10 mouse cellular contexts compared by ENCODE assay signal in genomic region chr1:191073001-191073400, GRCm38 (mm10). TPM values are rescaled to one million over a fixed set of nuclear protein-coding genes. Genes with fewer than 3 reads are reported as not detected.
A peak's percentile ranks its signal among the peaks of the same experiment; 100 is the strongest.
DNase-seq lines count a peak whose midpoint lies in the region; ATAC-seq and TF ChIP-seq lines count a peak whose summit lies in the region.
"Had no signal": no experiment of that assay in that cellular context is flagged by ENCODE, and none has a peak within 500 bp of the region (broad histone marks: within the 10 kb centered on the region; RNA-seq: fewer than 3 reads in every experiment).

No protein-coding gene starts in this region.

- 0 out of 2 replicates have a peak, but pooled peaks have one; percentile 32 for TF ChIP-seq EP300 in heart, adult 2 months (IDR thresholded peaks at IDR 0.05; ENCODE audit: insufficient read depth, low read depth, low read length)
- peak; percentile 71 for TF ChIP-seq EP300 in CH12.LX (IDR thresholded peaks at IDR 0.05; ENCODE audit: low read length)
- TF ChIP-seq EP300 in stomach, postnatal 0 days (optimal IDR thresholded peaks at IDR 0.05): no peak

- H3K36me3 ChIP-seq in heart, adult 2 months (ENCODE audit: control insufficient read depth, insufficient read depth, low read length): no peaks in the 10 kb centered on the region
- peaks cover 44% of the 10 kb centered on the region for H3K36me3 ChIP-seq in heart, embryonic 11.5 days (ENCODE audit: control insufficient read depth, insufficient read depth, low read length)
- peaks cover 63 to 98% of the 10 kb centered on the region in 2 experiments for H3K36me3 ChIP-seq in CH12.LX (replicated peaks in 1 of 2; ENCODE audit: control insufficient read depth in 1 of 2, insufficient read depth in 1 of 2, low read length in 1 of 2)
- H3K36me3 ChIP-seq in stomach, postnatal 0 days (ENCODE audit: control insufficient read depth, insufficient read depth, low read length): peaks cover 8% of the 10 kb centered on the region
- H3K36me3 ChIP-seq in forebrain, embryonic 11.5 days (ENCODE audit: control insufficient read depth, insufficient read depth, low read length): peaks cover 10% of the 10 kb centered on the region; the same call in 1 of the 2 replicates

- H3K4me1 ChIP-seq in heart, adult 2 months (ENCODE audit: control insufficient read depth, insufficient read depth, low read length): peaks cover 1% of the 10 kb centered on the region; the same call in 1 of the 2 replicates
- H3K4me1 ChIP-seq in heart, embryonic 11.5 days (ENCODE audit: control insufficient read depth, insufficient read depth, low read length): no peaks in the 10 kb centered on the region
- peaks cover 19 to 46% of the 10 kb centered on the region in 2 experiments for H3K4me1 ChIP-seq in CH12.LX (ENCODE audit: control insufficient read depth in 1 of 2, insufficient read depth in 2 of 2)
- H3K4me1 ChIP-seq in stomach, postnatal 0 days (replicated peaks; ENCODE audit: control insufficient read depth, insufficient read depth): no peaks in the 10 kb centered on the region
- H3K4me1 ChIP-seq in forebrain, embryonic 11.5 days (replicated peaks; ENCODE audit: control insufficient read depth, insufficient read depth, low read length): no peaks in the 10 kb centered on the region
- no peaks in the 10 kb centered on the region for H3K4me1 ChIP-seq in cerebellum, adult 2 months (ENCODE audit: control insufficient read depth, insufficient read depth, low read length)

- H3K4me3 ChIP-seq in heart, adult 2 months: no peak overlapping the region
- H3K4me3 ChIP-seq in heart, embryonic 11.5 days (ENCODE audit: low read depth, low read length): no peak overlapping the region
- H3K4me3 ChIP-seq in CH12.LX (replicated peaks in 1 of 3; ENCODE audit: low read depth in 2 of 3, low read length in 2 of 3, poor library complexity in 1 of 3): no peak overlapping the region
- no peak overlapping the region for H3K4me3 ChIP-seq in stomach, postnatal 0 days (ENCODE audit: low read depth, low read length)
- no peak overlapping the region for H3K4me3 ChIP-seq in forebrain, embryonic 11.5 days (ENCODE audit: low read depth, low read length)
- H3K4me3 ChIP-seq in cerebellum, adult 2 months (replicated peaks; ENCODE audit: insufficient read depth, low read depth, low read length): no peak overlapping the region
- H3K4me3 ChIP-seq: erythroblast, embryonic 14.5 days; megakaryocyte, embryonic 14.5 days had no signal

- 28% methylated on average over 6 of the region's 6 CpGs for WGBS in heart, adult 2 months
- WGBS in heart, embryonic 11.5 days (ENCODE audit: insufficient replicate concordance): 82% methylated on average over 6 of the region's 6 CpGs
- 55% methylated on average over 6 of the region's 6 CpGs for WGBS in stomach, postnatal 0 days
- WGBS in forebrain, embryonic 11.5 days: 84% methylated on average over 6 of the region's 6 CpGs
- WGBS in cerebellum, adult 2 months: 38% methylated on average over 6 of the region's 6 CpGs

- no peak for TF ChIP-seq RAD21 in CH12.LX (IDR thresholded peaks at IDR 0.05; ENCODE audit: low read depth, low read length)

- H3K27me3 ChIP-seq in heart, adult 2 months (ENCODE audit: control insufficient read depth, insufficient read depth, low read length): no peaks in the 10 kb centered on the region
- no peaks in the 10 kb centered on the region for H3K27me3 ChIP-seq in heart, embryonic 11.5 days (ENCODE audit: control insufficient read depth, insufficient read depth, low read length)
- H3K27me3 ChIP-seq in CH12.LX (replicated peaks): no peaks in the 10 kb centered on the region
- H3K27me3 ChIP-seq in stomach, postnatal 0 days (ENCODE audit: control insufficient read depth, insufficient read depth, low read length): no peaks in the 10 kb centered on the region
- H3K27me3 ChIP-seq in forebrain, embryonic 11.5 days (ENCODE audit: control insufficient read depth, insufficient read depth, low read length): no peaks in the 10 kb centered on the region
- H3K27me3 ChIP-seq in cerebellum, adult 2 months (ENCODE audit: control insufficient read depth, insufficient read depth, low read length): no peaks in the 10 kb centered on the region
- H3K27me3 ChIP-seq: megakaryocyte, embryonic 14.5 days had no signal

- H3K4me2 ChIP-seq in heart, embryonic 11.5 days: no peak overlapping the region
- peak overlapping the region; percentile 64 for H3K4me2 ChIP-seq in CH12.LX (ENCODE audit: insufficient read depth, low read depth, poor library complexity, severe bottlenecking)
- no peak overlapping the region for H3K4me2 ChIP-seq in stomach, postnatal 0 days (replicated peaks; ENCODE audit: low read depth)
- H3K4me2 ChIP-seq in forebrain, embryonic 11.5 days (ENCODE audit: low read depth, low read length, severe bottlenecking): no peak overlapping the region

- intact Hi-C loops in heart, adult 2 months (cut with DNase I): no loop called here

- no peak for TF ChIP-seq POLR2A in heart, adult 2 months (IDR thresholded peaks at IDR 0.05; ENCODE audit: insufficient read depth, low read depth, low read length)
- no peak for TF ChIP-seq POLR2A in CH12.LX (IDR thresholded peaks at IDR 0.05; ENCODE audit: low read depth, low read length)
- TF ChIP-seq POLR2A in cerebellum, adult 2 months (IDR thresholded peaks at IDR 0.05; ENCODE audit: borderline replicate concordance, insufficient read depth, low read length): no peak

- no peak overlapping the region for H3K9ac ChIP-seq in heart, adult 2 months (ENCODE audit: low read depth, low read length)
- H3K9ac ChIP-seq in heart, embryonic 11.5 days (ENCODE audit: low read depth, low read length): no peak overlapping the region
- peak overlapping the region; percentile 44; the same call in 1 of the 2 replicates for H3K9ac ChIP-seq in CH12.LX (ENCODE audit: insufficient read depth, low read depth)
- no peak overlapping the region for H3K9ac ChIP-seq in stomach, postnatal 0 days (ENCODE audit: low read length)
- H3K9ac ChIP-seq in forebrain, embryonic 11.5 days (ENCODE audit: low read length): no peak overlapping the region

- in situ Hi-C loops in CH12.LX (cut with MboI; ENCODE audit: low pct_ligation_motif_present, low pct_unique_long_range_greater_than_20kb, low sequenced_read_pairs): no loop called here

- dilution Hi-C loops in CH12.LX (cut with MboI; ENCODE audit: extremely low pct_ligation_motif_present, extremely low pct_unique_long_range_greater_than_20kb, low sequenced_read_pairs): no loop called here

- H3K9me3 ChIP-seq in heart, embryonic 11.5 days (replicated peaks; ENCODE audit: control insufficient read depth, low read length): no peaks in the 10 kb centered on the region
- H3K9me3 ChIP-seq in CH12.LX (replicated peaks; ENCODE audit: low read length): peaks cover 2% of the 10 kb centered on the region
- no peaks in the 10 kb centered on the region for H3K9me3 ChIP-seq in stomach, postnatal 0 days (ENCODE audit: control insufficient read depth, low read length)
- no peaks in the 10 kb centered on the region for H3K9me3 ChIP-seq in forebrain, embryonic 11.5 days (ENCODE audit: control insufficient read depth, low read length)

- ATAC-seq in heart, embryonic 11.5 days (replicated peaks; ENCODE audit: insufficient number of reproducible peaks, low FRiP score, low TSS enrichment): no peak
- peak; percentile 33; the same call in 1 of the 2 replicates for ATAC-seq in stomach, postnatal 0 days (ENCODE audit: low FRiP score, low TSS enrichment)
- ATAC-seq in forebrain, embryonic 11.5 days (replicated peaks; ENCODE audit: low FRiP score): no peak

- peak overlapping the region; percentile 6; the same call in 1 of the 2 replicates for H3K27ac ChIP-seq in heart, adult 2 months
- no peak overlapping the region for H3K27ac ChIP-seq in heart, embryonic 11.5 days (ENCODE audit: low read depth, low read length)
- H3K27ac ChIP-seq in CH12.LX (ENCODE audit: insufficient read depth, low read depth): peak overlapping the region; percentile 97
- H3K27ac ChIP-seq in stomach, postnatal 0 days (replicated peaks): peak overlapping the region; percentile 30; the same call in 1 of the 2 replicates
- H3K27ac ChIP-seq in forebrain, embryonic 11.5 days (ENCODE audit: low read depth, low read length): no peak overlapping the region
- H3K27ac ChIP-seq in cerebellum, adult 2 months (ENCODE audit: insufficient read depth, low read length): no peak overlapping the region

- no peaks in the 10 kb centered on the region for H3K79me2 ChIP-seq in heart, adult 2 months (replicated peaks; ENCODE audit: control insufficient read depth, insufficient read depth, low read length)
- peaks cover 10% of the 10 kb centered on the region for H3K79me2 ChIP-seq in CH12.LX (replicated peaks; ENCODE audit: control insufficient read depth, extremely low read depth, insufficient read depth, poor library complexity, severe bottlenecking)

- no peak for TF ChIP-seq CTCF in heart, adult 2 months (IDR thresholded peaks at IDR 0.05)
- TF ChIP-seq CTCF in CH12.LX (conservative IDR thresholded peaks at IDR 0.05 in 1 of 2, IDR thresholded peaks at IDR 0.05 in 1 of 2; ENCODE audit: low read depth in 2 of 2, low read length in 2 of 2): no peak
- no peak for TF ChIP-seq CTCF in stomach, postnatal 0 days (IDR thresholded peaks at IDR 0.05; ENCODE audit: low read depth)
- TF ChIP-seq CTCF in cerebellum, adult 2 months (IDR thresholded peaks at IDR 0.05; ENCODE audit: borderline replicate concordance, insufficient read depth, low read depth, low read length): no peak

- peak in 1 of 2 experiments; percentile 76 for DNase-seq in heart, adult 2 months
- DNase-seq in CH12.LX (ENCODE audit: extremely low read depth): peak; percentile 47
- peak; percentile 27 for DNase-seq in gastrocnemius, postnatal 25 days
- peak; percentile 90 to 93 for DNase-seq in kidney, postnatal 36 days
- no peak for DNase-seq in stomach, postnatal 0 days (ENCODE audit: low spot score)
- DNase-seq in forebrain, embryonic 11.5 days (ENCODE audit: low spot score): no peak
- DNase-seq in cerebellum, adult 2 months: no peak

RNA-seq across cellular contexts. Expression of gene Nsl1, which starts 10.2 kb away (rescaled TPM):
- total RNA-seq in heart, adult 2 months (2021): under 1 TPM; 0.16 to 0.18 TPM
- polyA plus RNA-seq in heart, adult 2 months (2012; rRNA removed): 0.18 and 0.20 TPM in 2 replicates
- polyA plus RNA-seq in heart, embryonic 11.5 days (2014; fragmentation: Nextera tagmentation; extraction: Ambion mirVana): 12.7 and 14.0 TPM in 2 replicates
- 17.4 and 17.9 TPM in 2 replicates for total RNA-seq in CH12.LX (2012; rRNA removed)
- 24.9 and 27.1 TPM in 2 replicates for total RNA-seq in CH12.LX (2014; rRNA removed)
- polyA plus RNA-seq in CH12.LX (2012; ENCODE audit: insufficient read length, low read depth): 16.0 and 20.0 TPM in 2 replicates
- under 1 TPM; 0.26 to 0.56 TPM for total RNA-seq in gastrocnemius, postnatal 25 days (2021)
- polyA plus RNA-seq in stomach, postnatal 0 days (2015; fragmentation: Nextera tagmentation; extraction: Ambion mirVana): 3.5 and 5.2 TPM in 2 replicates
- polyA plus RNA-seq in forebrain, embryonic 11.5 days (2014; fragmentation: Nextera tagmentation; extraction: Ambion mirVana): 29.9 and 34.3 TPM in 2 replicates
- polyA plus RNA-seq in cerebellum, adult 2 months (2012; rRNA removed): 0.57 and 0.59 TPM in 2 replicates

RNA-seq across cellular contexts. Expression of gene Tatdn3, which starts 10.3 kb away (rescaled TPM):
- total RNA-seq in heart, adult 2 months (2021): 10 to 100 TPM; 14.3 to 14.6 TPM
- polyA plus RNA-seq in heart, adult 2 months (2012; rRNA removed): 11.9 and 25.6 TPM in 2 replicates
- 19.6 and 20.3 TPM in 2 replicates for polyA plus RNA-seq in heart, embryonic 11.5 days (2014; fragmentation: Nextera tagmentation; extraction: Ambion mirVana)
- 12.9 TPM in 2 replicates for total RNA-seq in CH12.LX (2012; rRNA removed)
- total RNA-seq in CH12.LX (2014; rRNA removed): 17.2 and 17.3 TPM in 2 replicates
- 11.3 and 12.7 TPM in 2 replicates for polyA plus RNA-seq in CH12.LX (2012; ENCODE audit: insufficient read length, low read depth)
- 10 to 100 TPM; 11.8 to 12.3 TPM for total RNA-seq in gastrocnemius, postnatal 25 days (2021)
- polyA plus RNA-seq in stomach, postnatal 0 days (2015; fragmentation: Nextera tagmentation; extraction: Ambion mirVana): 8.9 and 11.7 TPM in 2 replicates
- polyA plus RNA-seq in forebrain, embryonic 11.5 days (2014; fragmentation: Nextera tagmentation; extraction: Ambion mirVana): 10.9 and 11.5 TPM in 2 replicates
- 54.4 and 57.9 TPM in 2 replicates for polyA plus RNA-seq in cerebellum, adult 2 months (2012; rRNA removed)

RNA-seq across cellular contexts. Expression of gene Batf3, which starts 24.6 kb away (rescaled TPM):
- under 1 TPM in 1 of 2 experiments, not detected in 1; 0.60 TPM for total RNA-seq in heart, adult 2 months (2021)
- polyA plus RNA-seq in heart, adult 2 months (2012; rRNA removed): 1.3 and 1.8 TPM in 2 replicates
- polyA plus RNA-seq in heart, embryonic 11.5 days (2014; fragmentation: Nextera tagmentation; extraction: Ambion mirVana): 3.9 and 5.1 TPM in 2 replicates
- total RNA-seq in CH12.LX (2012; rRNA removed): 38.7 and 50.4 TPM in 2 replicates
- 33.0 and 44.7 TPM in 2 replicates for total RNA-seq in CH12.LX (2014; rRNA removed)
- 42.5 and 48.1 TPM in 2 replicates for polyA plus RNA-seq in CH12.LX (2012; ENCODE audit: insufficient read length, low read depth)
- under 1 TPM in 1 of 2 experiments, not detected in 1; 0.43 TPM for total RNA-seq in gastrocnemius, postnatal 25 days (2021)
- polyA plus RNA-seq in stomach, postnatal 0 days (2015; fragmentation: Nextera tagmentation; extraction: Ambion mirVana): 5.0 and 5.7 TPM in 2 replicates
- polyA plus RNA-seq in forebrain, embryonic 11.5 days (2014; fragmentation: Nextera tagmentation; extraction: Ambion mirVana): 6.0 and 6.1 TPM in 2 replicates
- polyA plus RNA-seq in cerebellum, adult 2 months (2012; rRNA removed): 0.62 and 0.85 TPM in 2 replicates

RNA-seq across cellular contexts. Expression of gene Spata45, which starts 36.6 kb away (rescaled TPM):
- not detected for total RNA-seq in heart, adult 2 months (2021)
- not detected in 2 replicates for polyA plus RNA-seq in heart, adult 2 months (2012; rRNA removed)
- 0.86 TPM in 1 of 2 replicates, not detected in the other for polyA plus RNA-seq in heart, embryonic 11.5 days (2014; fragmentation: Nextera tagmentation; extraction: Ambion mirVana)
- total RNA-seq in CH12.LX (2012; rRNA removed): not detected in 2 replicates
- total RNA-seq in CH12.LX (2014; rRNA removed): not detected in 2 replicates
- polyA plus RNA-seq in CH12.LX (2012; ENCODE audit: insufficient read length, low read depth): 0.76 TPM in 1 of 2 replicates, not detected in the other
- not detected for total RNA-seq in gastrocnemius, postnatal 25 days (2021)
- polyA plus RNA-seq in stomach, postnatal 0 days (2015; fragmentation: Nextera tagmentation; extraction: Ambion mirVana): not detected in 2 replicates
- not detected in 2 replicates for polyA plus RNA-seq in forebrain, embryonic 11.5 days (2014; fragmentation: Nextera tagmentation; extraction: Ambion mirVana)
- not detected in 2 replicates for polyA plus RNA-seq in cerebellum, adult 2 months (2012; rRNA removed)
- polyA plus RNA-seq: erythroblast, embryonic 14.5 days had no signal

RNA-seq across cellular contexts. Expression of gene Flvcr1, which starts 47.0 kb away (rescaled TPM):
- 1 to 10 TPM; 4.2 to 4.7 TPM for total RNA-seq in heart, adult 2 months (2021)
- polyA plus RNA-seq in heart, adult 2 months (2012; rRNA removed): 4.6 and 6.6 TPM in 2 replicates
- polyA plus RNA-seq in heart, embryonic 11.5 days (2014; fragmentation: Nextera tagmentation; extraction: Ambion mirVana): 5.4 and 5.6 TPM in 2 replicates
- total RNA-seq in CH12.LX (2012; rRNA removed): 40.0 and 47.9 TPM in 2 replicates
- 86.8 and 93.8 TPM in 2 replicates for total RNA-seq in CH12.LX (2014; rRNA removed)
- 35.9 and 37.5 TPM in 2 replicates for polyA plus RNA-seq in CH12.LX (2012; ENCODE audit: insufficient read length, low read depth)
- 10 to 100 TPM; 16.4 to 22.3 TPM for total RNA-seq in gastrocnemius, postnatal 25 days (2021)
- polyA plus RNA-seq in stomach, postnatal 0 days (2015; fragmentation: Nextera tagmentation; extraction: Ambion mirVana): 2.9 and 3.2 TPM in 2 replicates
- polyA plus RNA-seq in forebrain, embryonic 11.5 days (2014; fragmentation: Nextera tagmentation; extraction: Ambion mirVana): 12.3 and 14.0 TPM in 2 replicates
- polyA plus RNA-seq in cerebellum, adult 2 months (2012; rRNA removed): 24.0 and 24.3 TPM in 2 replicates

Comparison
In these comparisons a context has a peak if more than half of its experiments do, and no peak if none do; other contexts are left out.
1. H3K27ac ChIP-seq: peak in heart, adult 2 months (single experiment), CH12.LX (single experiment) and stomach, postnatal 0 days (single experiment); none in heart, embryonic 11.5 days (single experiment), forebrain, embryonic 11.5 days (single experiment) and cerebellum, adult 2 months (single experiment).
2. DNase-seq: peak in CH12.LX (single experiment), gastrocnemius, postnatal 25 days (single experiment) and kidney, postnatal 36 days (2 of 2); none in stomach, postnatal 0 days (single experiment), forebrain, embryonic 11.5 days (single experiment) and cerebellum, adult 2 months (0 of 2).